Mouse (Mus musculus): ENCODE results near the gene Gnai3. TPM values are rescaled to one million over a fixed set of nuclear protein-coding genes. Genes with fewer than 3 reads are reported as not detected.

Gnai3 gene
- polyA plus RNA-seq, 1 experiment from 2014 or later = 199 TPM

DNA sequence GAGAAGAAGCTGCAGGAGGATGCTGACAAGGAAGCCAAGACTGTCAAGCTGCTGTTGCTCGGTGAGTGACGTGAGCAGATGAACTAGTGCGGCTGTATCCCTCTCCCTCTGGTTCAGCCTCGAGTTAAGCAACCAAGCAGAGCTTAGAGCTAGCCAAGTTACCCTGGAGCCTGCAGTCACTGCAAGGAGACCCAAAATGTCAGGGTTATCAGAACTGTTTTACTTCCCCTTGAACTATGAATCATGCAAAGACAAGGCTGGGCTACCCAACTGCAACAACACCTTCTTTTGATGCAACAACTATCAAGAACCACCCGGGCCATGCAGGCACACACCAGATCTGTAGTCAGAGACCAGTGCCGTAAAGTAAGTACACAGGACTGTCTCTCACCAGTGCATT, 52.6 kb downstream of the Gnai3 start:
- no peak overlapping the region for H3K4me3 ChIP-seq (ENCODE audit: low read depth, low read length)
- no peak for DNase-seq (ENCODE audit: low spot score)
- ATAC-seq (ENCODE audit: low FRiP score) = no peak
- H3K9ac ChIP-seq (ENCODE audit: low read depth, low read length) = no peak overlapping the region
- H3K4me2 ChIP-seq (replicated peaks; ENCODE audit: low read depth, low read length) = no peak overlapping the region
- H3K36me3 ChIP-seq (ENCODE audit: control insufficient read depth, insufficient read depth, low read length) = no peaks in the 10 kb centered on the region
- WGBS = 68% methylated on average over 6 of the region's 6 CpGs
- no peaks in the 10 kb centered on the region for H3K9me3 ChIP-seq (ENCODE audit: control insufficient read depth, low read length)
- H3K27me3 ChIP-seq (ENCODE audit: control insufficient read depth, insufficient read depth, low read length) = 0 out of 2 replicates have a peak, but pooled peaks cover 2% of the 10 kb centered on the region
- H3K27ac ChIP-seq (ENCODE audit: low read depth, low read length) = no peak overlapping the region
- no peaks in the 10 kb centered on the region; the same call in 1 of the 2 replicates for H3K4me1 ChIP-seq (replicated peaks; ENCODE audit: control insufficient read depth, insufficient read depth, low read length)

DNA sequence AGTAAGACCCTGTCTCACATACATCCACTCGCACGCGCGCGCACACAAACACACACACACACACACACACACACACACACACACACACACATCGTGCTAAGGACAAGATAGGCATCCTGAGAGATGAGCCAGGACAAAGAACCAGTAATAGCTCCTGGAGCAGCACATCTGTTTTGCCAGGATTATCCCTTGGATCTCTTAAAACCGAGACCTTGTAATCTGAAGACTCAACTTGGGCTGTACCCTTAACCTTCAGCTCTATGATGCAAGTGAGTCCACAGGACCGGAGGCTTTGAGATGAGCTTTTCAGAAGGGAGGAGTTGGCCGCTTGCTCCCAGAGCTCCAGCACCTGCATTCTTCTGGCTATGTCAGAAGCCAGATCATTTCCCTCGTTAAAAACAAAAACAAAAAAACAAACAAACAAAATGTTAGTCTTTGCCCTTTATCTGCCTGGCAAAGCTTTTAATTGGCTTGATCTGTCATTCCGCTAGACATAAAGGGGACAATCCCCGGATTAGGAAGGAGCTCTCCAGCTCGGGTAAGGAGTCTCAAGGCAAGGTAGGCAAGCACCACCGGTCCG, 53.3 kb downstream of the Gnai3 start, which contains the start of gene Gnat2:
TSS of gene Gnat2 (plus strand) at position 254 of the 580 bp plus-strand sequence.
- Histone ChIP-seq H3K27me3 (ENCODE audit: control insufficient read depth, insufficient read depth, low read length) (0 out of 2 replicates have a peak, but pooled peaks cover 2% of the 10 kb centered on the region), H3K27ac (ENCODE audit: low read depth, low read length) (no peak within 1 kb of the TSS), H3K9me3 (ENCODE audit: control insufficient read depth, low read length) (no peaks in the 10 kb centered on the region), H3K36me3 (ENCODE audit: control insufficient read depth, insufficient read depth, low read length) (no peaks in the 10 kb centered on the region), H3K4me3 (ENCODE audit: low read depth, low read length) (no peak within 1 kb of the TSS), H3K9ac (ENCODE audit: low read depth, low read length) (no peak within 1 kb of the TSS), H3K4me2 (replicated peaks; ENCODE audit: low read depth, low read length) (no peak within 1 kb of the TSS), H3K4me1 (replicated peaks; ENCODE audit: control insufficient read depth, insufficient read depth, low read length) (no peaks in the 10 kb centered on the region; the same call in 1 of the 2 replicates)
- no peak for DNase-seq (ENCODE audit: low spot score)
- WGBS = 86% methylated on average over 15 of the region's 15 CpGs
- ATAC-seq (ENCODE audit: low FRiP score) = no peak

DNA sequence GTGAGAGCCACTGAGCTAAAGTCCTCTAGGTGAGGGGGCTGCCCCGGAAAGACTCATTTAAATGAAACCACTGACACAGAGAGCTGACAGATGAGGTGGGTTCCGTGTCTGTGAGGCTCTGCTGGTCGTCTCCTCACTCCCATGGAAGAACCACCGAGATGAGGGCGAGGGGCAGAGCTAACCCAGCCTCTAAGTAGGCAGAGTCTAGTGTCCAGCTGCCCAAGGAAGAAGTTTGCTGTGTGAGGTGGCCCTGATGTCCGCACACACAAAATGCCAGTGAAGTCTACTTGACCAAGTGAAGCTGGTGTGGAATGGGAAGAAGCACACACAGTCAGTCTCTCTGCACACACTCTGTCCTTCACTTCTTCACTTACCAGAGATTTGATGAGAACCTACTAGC, 53.9 kb downstream of the Gnai3 start:
- Histone ChIP-seq H3K4me1 (replicated peaks; ENCODE audit: control insufficient read depth, insufficient read depth, low read length) (no peaks in the 10 kb centered on the region; the same call in 1 of the 2 replicates), H3K4me3 (ENCODE audit: low read depth, low read length) (no peak overlapping the region), H3K4me2 (replicated peaks; ENCODE audit: low read depth, low read length) (no peak overlapping the region), H3K36me3 (ENCODE audit: control insufficient read depth, insufficient read depth, low read length) (no peaks in the 10 kb centered on the region), H3K9me3 (ENCODE audit: control insufficient read depth, low read length) (no peaks in the 10 kb centered on the region), H3K27ac (ENCODE audit: low read depth, low read length) (no peak overlapping the region), H3K27me3 (ENCODE audit: control insufficient read depth, insufficient read depth, low read length) (0 out of 2 replicates have a peak, but pooled peaks cover 2% of the 10 kb centered on the region), H3K9ac (ENCODE audit: low read depth, low read length) (no peak overlapping the region)
- 72% methylated on average over 6 of the region's 6 CpGs for WGBS
- no peak for ATAC-seq (ENCODE audit: low FRiP score)
- DNase-seq (ENCODE audit: low spot score) = no peak

DNA sequence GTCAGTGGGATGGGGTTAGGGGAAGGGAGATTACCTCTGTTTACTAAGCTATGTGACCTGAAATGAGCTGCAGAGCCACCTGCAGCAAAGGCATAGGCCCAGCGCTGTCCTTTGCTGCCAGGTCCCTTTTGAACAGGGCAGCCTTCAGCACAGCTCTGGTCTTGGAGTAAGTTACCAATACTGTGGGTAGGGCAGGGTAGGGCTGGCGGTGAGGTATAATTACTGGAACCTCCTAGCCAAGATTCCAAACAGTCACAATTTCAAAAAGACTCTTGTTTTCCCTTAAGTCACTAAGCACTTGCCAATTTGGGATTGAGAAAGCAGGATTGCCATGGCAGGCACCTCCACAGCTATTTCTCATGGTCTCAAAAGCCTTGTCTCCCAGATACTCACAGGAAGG, 55.4 kb downstream of the Gnai3 start:
- no peak overlapping the region for H3K9ac ChIP-seq (ENCODE audit: low read depth, low read length)
- no peaks in the 10 kb centered on the region; the same call in none of the 2 replicates for H3K4me1 ChIP-seq (replicated peaks; ENCODE audit: control insufficient read depth, insufficient read depth, low read length)
- no peaks in the 10 kb centered on the region for H3K9me3 ChIP-seq (ENCODE audit: control insufficient read depth, low read length)
- 0 out of 2 replicates have a peak, but pooled peaks cover 2% of the 10 kb centered on the region for H3K27me3 ChIP-seq (ENCODE audit: control insufficient read depth, insufficient read depth, low read length)
- no peak for DNase-seq (ENCODE audit: low spot score)
- no peak overlapping the region for H3K4me3 ChIP-seq (ENCODE audit: low read depth, low read length)
- ATAC-seq (ENCODE audit: low FRiP score) = no peak
- WGBS = 77% methylated on average over 2 of the region's 2 CpGs
- H3K36me3 ChIP-seq (ENCODE audit: control insufficient read depth, insufficient read depth, low read length) = no peaks in the 10 kb centered on the region
- H3K27ac ChIP-seq (ENCODE audit: low read depth, low read length) = no peak overlapping the region
- H3K4me2 ChIP-seq (replicated peaks; ENCODE audit: low read depth, low read length) = no peak overlapping the region

DNA sequence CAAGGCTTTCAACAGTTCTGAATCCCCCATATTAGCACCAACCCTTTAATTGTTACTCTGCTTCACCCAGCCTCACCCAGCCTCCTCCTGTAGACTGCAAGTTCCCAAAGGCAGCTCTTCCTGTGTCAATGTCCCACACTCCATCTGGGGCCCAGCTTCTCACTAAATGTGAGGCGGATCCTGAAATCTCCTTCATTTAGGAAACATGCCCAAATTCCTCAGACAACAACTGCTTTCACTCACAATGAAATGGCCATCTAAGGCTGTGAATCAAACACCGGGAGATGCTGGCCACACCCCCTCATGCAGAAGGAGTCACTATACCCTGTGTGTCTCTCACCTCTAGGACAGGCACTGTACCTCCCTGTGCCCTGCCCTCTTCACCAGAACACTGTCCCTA, 56.0 kb downstream of the Gnai3 start:
- no peak for DNase-seq (ENCODE audit: low spot score)
- Histone ChIP-seq H3K4me1 (replicated peaks; ENCODE audit: control insufficient read depth, insufficient read depth, low read length) (no peaks in the 10 kb centered on the region; the same call in none of the 2 replicates), H3K9me3 (ENCODE audit: control insufficient read depth, low read length) (no peaks in the 10 kb centered on the region), H3K27ac (ENCODE audit: low read depth, low read length) (no peak overlapping the region), H3K27me3 (ENCODE audit: control insufficient read depth, insufficient read depth, low read length) (0 out of 2 replicates have a peak, but pooled peaks cover 2% of the 10 kb centered on the region), H3K4me3 (ENCODE audit: low read depth, low read length) (no peak overlapping the region), H3K4me2 (replicated peaks; ENCODE audit: low read depth, low read length) (no peak overlapping the region), H3K36me3 (ENCODE audit: control insufficient read depth, insufficient read depth, low read length) (no peaks in the 10 kb centered on the region), H3K9ac (ENCODE audit: low read depth, low read length) (no peak overlapping the region)
- no peak for ATAC-seq (ENCODE audit: low FRiP score)
- WGBS = 32% methylated on average over 2 of the region's 2 CpGs

DNA sequence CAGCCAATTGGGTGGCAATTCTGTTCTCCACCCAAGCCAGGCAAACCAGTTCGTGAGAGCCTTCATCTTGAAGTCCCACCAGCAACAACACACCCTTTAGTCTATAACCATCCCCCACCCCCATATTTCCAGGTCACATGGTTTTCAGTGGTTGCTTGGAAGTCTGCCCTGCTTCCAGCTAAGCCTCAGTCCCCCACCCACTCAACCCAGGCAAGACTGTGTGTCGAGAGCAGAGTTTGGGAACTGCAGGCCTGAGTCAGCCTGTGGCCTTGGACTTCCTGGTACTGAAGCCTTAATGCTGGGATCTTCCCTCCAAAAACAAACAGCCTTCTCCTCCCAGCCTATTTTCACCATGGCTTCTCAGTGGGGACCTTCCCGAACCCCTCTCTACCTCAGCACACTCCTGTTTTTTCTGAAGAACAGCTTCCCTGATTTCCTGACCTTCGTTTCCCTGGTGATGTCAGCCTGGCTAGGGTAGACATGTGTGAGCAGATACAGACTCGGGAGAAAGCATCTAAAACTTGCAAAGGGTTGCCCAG, 57.0 kb downstream of the Gnai3 start:
- no peak overlapping the region for H3K4me3 ChIP-seq (ENCODE audit: low read depth, low read length)
- no peaks in the 10 kb centered on the region for H3K36me3 ChIP-seq (ENCODE audit: control insufficient read depth, insufficient read depth, low read length)
- no peak overlapping the region for H3K27ac ChIP-seq (ENCODE audit: low read depth, low read length)
- H3K4me2 ChIP-seq (replicated peaks; ENCODE audit: low read depth, low read length) = no peak overlapping the region
- WGBS = 47% methylated on average over 5 of the region's 5 CpGs
- no peaks in the 10 kb centered on the region; the same call in none of the 2 replicates for H3K4me1 ChIP-seq (replicated peaks; ENCODE audit: control insufficient read depth, insufficient read depth, low read length)
- ATAC-seq (ENCODE audit: low FRiP score) (no peak), DNase-seq (ENCODE audit: low spot score) (peak; percentile 4)
- no peak overlapping the region for H3K9ac ChIP-seq (ENCODE audit: low read depth, low read length)
- no peaks in the 10 kb centered on the region for H3K9me3 ChIP-seq (ENCODE audit: control insufficient read depth, low read length)
- 0 out of 2 replicates have a peak, but pooled peaks cover 2% of the 10 kb centered on the region for H3K27me3 ChIP-seq (ENCODE audit: control insufficient read depth, insufficient read depth, low read length)

DNA sequence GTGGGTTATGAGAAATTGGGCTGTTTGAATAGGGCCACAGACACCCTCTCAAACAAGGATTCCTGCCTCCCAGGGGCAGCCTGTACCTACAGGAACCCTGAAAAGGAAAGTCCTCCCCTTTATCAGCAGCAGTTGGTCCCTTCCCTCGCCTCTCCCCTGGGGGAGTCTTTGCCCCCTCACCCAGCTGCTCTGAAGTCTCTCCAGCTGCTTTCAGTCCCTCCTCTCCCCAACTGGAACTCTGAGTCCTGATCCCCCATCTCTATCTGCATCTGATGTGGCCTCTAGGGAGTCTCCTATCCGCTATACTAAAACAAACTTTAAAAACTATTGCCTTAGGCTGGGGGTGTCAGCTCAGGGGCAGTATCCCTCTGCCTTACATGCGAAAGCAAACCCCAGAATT, 58.6 kb downstream of the Gnai3 start:
- no peak overlapping the region for H3K4me3 ChIP-seq (ENCODE audit: low read depth, low read length)

DNA sequence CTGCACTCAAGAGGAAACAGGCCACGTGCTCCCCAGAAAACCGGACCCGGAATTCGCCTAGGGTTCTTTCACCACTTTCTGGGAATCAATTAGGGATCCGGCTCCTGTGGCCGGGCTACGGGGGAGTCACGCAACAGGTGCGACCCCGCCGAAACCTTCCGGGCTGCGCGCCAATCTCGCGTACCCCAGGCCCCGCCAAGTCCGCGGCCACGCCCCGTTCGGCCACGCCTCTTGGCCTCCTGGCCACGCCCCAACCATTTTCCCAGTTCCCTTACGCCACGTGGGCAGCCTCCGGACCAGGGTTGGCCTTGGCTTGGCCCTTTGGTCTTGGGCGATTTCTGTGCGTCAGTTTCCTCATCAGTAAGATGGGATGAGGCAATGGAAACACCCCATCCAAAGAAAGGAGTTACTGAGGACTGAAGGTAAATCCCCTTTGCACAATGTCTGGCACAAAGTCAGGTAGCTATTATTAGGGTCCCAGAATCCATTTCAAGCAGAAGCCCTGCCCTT, 59.4 kb downstream of the Gnai3 start, which contains the start of gene Ampd2:
TSS of gene Ampd2 (minus strand) at position 182 of the 510 bp plus-strand sequence.
- no peaks in the 10 kb centered on the region for H3K36me3 ChIP-seq (ENCODE audit: control insufficient read depth, insufficient read depth, low read length)
- under 1% methylated on average over 29 of the region's 29 CpGs for WGBS
- ATAC-seq (ENCODE audit: low FRiP score) = peak; percentile 49
- H3K4me1 ChIP-seq (replicated peaks; ENCODE audit: control insufficient read depth, insufficient read depth, low read length) = peaks cover 8% of the 10 kb centered on the region
- H3K27me3 ChIP-seq (ENCODE audit: control insufficient read depth, insufficient read depth, low read length) = 0 out of 2 replicates have a peak, but pooled peaks cover 2% of the 10 kb centered on the region
- DNase-seq (ENCODE audit: low spot score) = peak; percentile 86
- H3K4me3 ChIP-seq (ENCODE audit: low read depth, low read length) = peak within 1 kb of the TSS; percentile 65
- H3K27ac ChIP-seq (ENCODE audit: low read depth, low read length) = peak within 1 kb of the TSS; percentile 88
- H3K9ac ChIP-seq (ENCODE audit: low read depth, low read length) = peak within 1 kb of the TSS; percentile 70
- H3K9me3 ChIP-seq (ENCODE audit: control insufficient read depth, low read length) = no peaks in the 10 kb centered on the region
- H3K4me2 ChIP-seq (replicated peaks; ENCODE audit: low read depth, low read length) = peak within 1 kb of the TSS; percentile 100

More for the DNA sequence above, 58.6 kb downstream of the Gnai3 start:
- DNase-seq (ENCODE audit: low spot score) = no peak
- Histone ChIP-seq H3K9ac (ENCODE audit: low read depth, low read length) (no peak overlapping the region), H3K36me3 (ENCODE audit: control insufficient read depth, insufficient read depth, low read length) (no peaks in the 10 kb centered on the region), H3K27ac (ENCODE audit: low read depth, low read length) (no peak overlapping the region), H3K4me1 (replicated peaks; ENCODE audit: control insufficient read depth, insufficient read depth, low read length) (peaks cover 4% of the 10 kb centered on the region), H3K27me3 (ENCODE audit: control insufficient read depth, insufficient read depth, low read length) (0 out of 2 replicates have a peak, but pooled peaks cover 2% of the 10 kb centered on the region), H3K4me2 (replicated peaks; ENCODE audit: low read depth, low read length) (peak overlapping the region; percentile 100; the same call in 1 of the 2 replicates), H3K9me3 (ENCODE audit: control insufficient read depth, low read length) (no peaks in the 10 kb centered on the region)
- no peak for ATAC-seq (ENCODE audit: low FRiP score)
- WGBS = 79% methylated on average over 3 of the region's 3 CpGs

All from hindbrain, embryonic 11.5 days (tissue).